Mouse (Mus musculus): Measurements from ENCODE around the gene Ect2.

GRCm38 (mm10) chr3:27140101-27140500 is 13.6 kb downstream of the Ect2 start:
- TF ChIP-seq CTCF (IDR thresholded peaks at IDR 0.05; ENCODE audit: extremely low read depth, insufficient read length, insufficient replicate concordance, low read depth, low read length) = no peak
- TF ChIP-seq POLR2A (IDR thresholded peaks at IDR 0.05; ENCODE audit: low read depth, low read length) = no peak
